Mouse (Mus musculus) limb, embryonic 13.5 days (tissue): Measurements from ENCODE around the gene Fzd2. TPM values are rescaled to one million over a fixed set of nuclear protein-coding genes. Genes with fewer than 3 reads are reported as not detected.

Source experiments
- ATAC-seq: fragments of 200-750 bp; cut with Nextera tagmentation; 2 replicates; pipeline ENCODE4 v1.8.0; 2017; ENCODE audit warnings: low read depth, moderate number of reproducible peaks, moderate TSS enrichment; ENCODE audit not compliant: low FRiP score
- H3K27ac ChIP-seq: fragments of 300-500 bp; sonication (generic); 2 replicates; pipeline ENCODE4 v1.5.1; 2015; ENCODE audit warnings: inconsistent platforms, mild to moderate bottlenecking, moderate library complexity
- H3K27me3 ChIP-seq: fragments of 300-500 bp; sonication (generic); 2 replicates; pipeline ENCODE4 v1.6.1; 2015; ENCODE audit warnings: mild to moderate bottlenecking, inconsistent platforms
- H3K36me3 ChIP-seq: fragments of 300-500 bp; sonication (generic); 2 replicates; pipeline ENCODE4 v1.6.1; 2015; ENCODE audit warnings: inconsistent platforms, mild to moderate bottlenecking, moderate library complexity
- H3K4me1 ChIP-seq: fragments of 300-500 bp; sonication (generic); 2 replicates; pipeline ENCODE4 v1.6.1; 2015; ENCODE audit warnings: inconsistent platforms
- H3K4me2 ChIP-seq: fragments of 300-500 bp; sonication (generic); replicated peaks from 2 replicates; pipeline ENCODE4 v1.6.1; 2015; ENCODE audit warnings: inconsistent platforms, mild to moderate bottlenecking, moderate library complexity
- H3K4me3 ChIP-seq: fragments of 300-500 bp; sonication (generic); 2 replicates; pipeline ENCODE4 v1.5.1; 2015; ENCODE audit warnings: moderate library complexity, mild to moderate bottlenecking, inconsistent platforms
- H3K9ac ChIP-seq: fragments of 300-500 bp; sonication (generic); 2 replicates; pipeline ENCODE4 v1.6.1; 2015; ENCODE audit warnings: mild to moderate bottlenecking, inconsistent platforms
- H3K9me3 ChIP-seq: fragments of 300-500 bp; sonication (generic); 2 replicates; pipeline ENCODE4 v1.6.1; 2016; ENCODE audit warnings: inconsistent platforms
- WGBS: fragments of 180-500 bp; shearing (Covaris S2); methylation state at CpG from one replicate; pipeline ENCODE4 v1.1.7; 2015; 5-methylcytosine and 5-hydroxymethylcytosine counted together
- polyA plus RNA-seq: library from polyadenylated mRNA; unstranded; fragments of >200 nt; fragmentation: Nextera tagmentation; extraction: Ambion mirVana; gene quantifications from 2 replicates; pipeline ENCODE4 v1.2.1, GENCODE M21; 2015

Gene Fzd2
- polyA plus RNA-seq, 1 experiment from 2014 or later, result 67.7 TPM

DNA sequence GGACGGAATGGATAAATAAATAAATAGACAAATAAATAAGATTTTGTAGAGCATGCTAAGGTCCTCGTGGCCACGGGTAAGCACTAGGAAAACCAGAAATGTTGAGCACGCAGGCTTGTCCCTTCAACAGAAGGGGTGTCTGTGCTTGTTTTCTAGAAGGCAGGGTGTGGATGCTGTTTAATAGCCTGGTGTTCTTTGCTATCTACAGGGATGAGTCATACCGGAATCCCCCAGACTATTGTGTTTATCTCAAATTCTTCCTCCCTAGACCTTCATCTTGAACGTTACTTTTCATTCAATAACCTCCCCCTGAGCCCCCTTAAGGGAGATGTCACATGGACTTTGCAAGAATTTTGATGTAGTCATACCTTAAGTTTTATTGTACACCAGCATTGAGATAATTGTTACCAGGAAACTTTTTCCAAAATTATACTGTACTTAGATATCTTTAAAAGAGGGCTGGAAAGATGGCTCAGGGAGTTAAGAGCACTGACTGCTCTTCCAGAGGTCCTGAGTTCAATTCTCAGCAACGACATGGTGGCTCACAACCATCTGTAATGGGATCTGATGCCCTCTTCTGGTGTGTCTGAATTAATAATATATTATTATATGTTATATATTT lies 35.3 kb upstream of the Fzd2 start:
- Histone ChIP-seq H3K4me2 (no peak overlapping the region), H3K4me3 (no peak overlapping the region), H3K27ac (no peak overlapping the region), H3K36me3 (no peaks in the 10 kb centered on the region), H3K9ac (no peak overlapping the region), H3K4me1 (peaks cover 5% of the 10 kb centered on the region; the same call in 1 of the 2 replicates), H3K9me3 (no peaks in the 10 kb centered on the region), H3K27me3 (no peaks in the 10 kb centered on the region)
- WGBS, result 75% methylated on average over 7 of the region's 7 CpGs
- no peak for ATAC-seq

GRCm38 (mm10) chr11:102572866-102573663 lies 31.1 kb upstream of the Fzd2 start:
- no peaks in the 10 kb centered on the region for H3K27me3 ChIP-seq
- H3K4me2 ChIP-seq, result peak overlapping the region; percentile 61
- H3K4me1 ChIP-seq, result peaks cover 11% of the 10 kb centered on the region; the same call in 1 of the 2 replicates
- no peaks in the 10 kb centered on the region for H3K9me3 ChIP-seq
- no peaks in the 10 kb centered on the region for H3K36me3 ChIP-seq
- peak overlapping the region; percentile 55 for H3K27ac ChIP-seq
- peak overlapping the region; percentile 57 for H3K9ac ChIP-seq
- H3K4me3 ChIP-seq, result peak overlapping the region; percentile 37
- 13% methylated on average over 18 of the region's 18 CpGs for WGBS
- peak; percentile 82 for ATAC-seq

GRCm38 (mm10) chr11:102575034-102575433 lies 29.2 kb upstream of the Fzd2 start:
- H3K9me3 ChIP-seq, result no peaks in the 10 kb centered on the region
- ATAC-seq, result no peak
- H3K27ac ChIP-seq, result no peak overlapping the region
- H3K9ac ChIP-seq, result no peak overlapping the region
- no peaks in the 10 kb centered on the region for H3K36me3 ChIP-seq
- WGBS, result 54% methylated on average over 1 of the region's 1 CpGs
- H3K27me3 ChIP-seq, result no peaks in the 10 kb centered on the region
- H3K4me3 ChIP-seq, result no peak overlapping the region
- no peak overlapping the region for H3K4me2 ChIP-seq
- H3K4me1 ChIP-seq, result peaks cover 29% of the 10 kb centered on the region

DNA sequence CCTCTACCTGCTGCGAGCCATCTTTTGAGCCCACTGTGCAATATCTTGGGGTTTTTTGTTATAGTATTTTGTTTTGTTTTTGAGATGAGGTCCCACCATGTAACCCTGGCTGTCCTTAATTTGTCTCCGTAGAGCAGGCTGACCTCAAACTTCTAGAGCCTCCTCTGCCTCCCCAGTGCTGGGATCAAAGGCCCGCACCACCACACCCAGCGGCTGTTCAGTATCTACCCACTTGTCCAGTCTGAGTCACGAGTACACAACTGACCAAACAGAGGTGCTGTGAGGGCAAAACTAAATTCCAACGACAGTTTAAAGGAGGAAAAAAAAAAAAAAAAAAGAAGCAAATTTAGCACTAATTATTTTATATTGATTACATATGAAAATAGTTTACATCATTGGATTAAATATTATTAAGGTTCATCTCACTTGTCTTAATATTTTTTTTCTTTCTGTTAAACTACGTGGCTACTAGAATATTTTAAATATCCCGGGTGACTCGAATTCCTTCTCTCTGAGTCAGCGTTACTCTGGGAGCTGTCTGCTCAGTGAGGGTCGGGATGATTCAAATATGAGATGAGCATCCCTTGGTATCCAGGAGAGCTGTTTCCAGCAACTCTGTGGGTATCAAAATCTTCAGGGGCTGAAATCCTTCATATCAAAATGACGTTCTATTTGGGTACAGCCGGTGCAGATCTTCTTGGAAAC lies 28.0 kb upstream of the Fzd2 start:
- Histone ChIP-seq H3K4me2 (no peak overlapping the region), H3K27ac (no peak overlapping the region), H3K9ac (no peak overlapping the region), H3K27me3 (no peaks in the 10 kb centered on the region), H3K36me3 (no peaks in the 10 kb centered on the region), H3K9me3 (no peaks in the 10 kb centered on the region), H3K4me3 (no peak overlapping the region), H3K4me1 (peaks cover 38% of the 10 kb centered on the region)
- ATAC-seq, result no peak
- WGBS, result 67% methylated on average over 13 of the region's 13 CpGs

DNA sequence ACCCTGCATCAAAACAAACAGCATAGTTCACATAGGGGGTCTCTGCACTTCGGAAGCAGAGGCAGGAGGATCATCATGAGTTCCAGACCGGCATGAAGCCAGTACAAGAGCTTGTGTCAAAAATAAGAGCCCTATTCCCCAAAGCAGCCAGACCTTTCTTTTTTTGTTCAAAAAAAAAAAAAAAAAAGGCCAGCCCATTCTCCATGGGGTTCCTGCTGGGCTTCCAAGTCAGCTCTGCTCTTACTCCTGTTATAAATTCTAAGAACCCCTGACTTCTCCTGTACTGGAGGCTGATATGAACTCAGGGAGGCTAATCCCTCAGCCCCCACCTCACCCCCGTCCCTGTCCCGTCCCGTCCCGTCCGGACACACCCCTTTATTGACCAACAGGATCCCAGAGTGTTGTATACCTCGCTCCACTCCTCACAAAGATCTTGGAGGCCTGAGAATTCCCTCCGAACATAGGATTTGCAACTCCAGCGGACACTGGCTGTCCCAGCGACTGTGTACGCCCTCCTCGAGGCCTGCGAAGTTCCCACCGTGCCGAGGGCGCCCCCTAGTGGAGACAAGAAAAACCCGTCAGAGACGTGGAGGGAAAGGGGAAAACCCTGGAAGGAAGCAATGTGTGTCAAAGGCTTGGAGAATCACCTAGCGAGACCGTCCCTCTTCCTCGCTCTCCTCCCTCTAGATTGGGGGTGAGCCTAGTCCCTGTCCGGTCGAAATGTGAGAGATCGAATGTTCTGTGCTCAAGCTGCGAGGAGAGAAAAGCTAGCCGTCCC lies 25.7 kb upstream of the Fzd2 start:
- ATAC-seq, result peak; percentile 31; the same call in 1 of the 2 replicates
- H3K4me1 ChIP-seq, result peaks cover 53% of the 10 kb centered on the region
- H3K4me3 ChIP-seq, result peak overlapping the region; percentile 41
- H3K9ac ChIP-seq, result peak overlapping the region; percentile 74
- WGBS, result 10% methylated on average over 27 of the region's 27 CpGs
- H3K9me3 ChIP-seq, result no peaks in the 10 kb centered on the region
- H3K27ac ChIP-seq, result peak overlapping the region; percentile 92
- H3K4me2 ChIP-seq, result peak overlapping the region; percentile 66
- no peaks in the 10 kb centered on the region for H3K27me3 ChIP-seq
- no peaks in the 10 kb centered on the region for H3K36me3 ChIP-seq

GRCm38 (mm10) chr11:102579165-102580033 lies 24.8 kb upstream of the Fzd2 start, which contains the start of gene Gm11627:
Gene Gm11627 (minus strand): TSS chr11:102579461.
- Histone ChIP-seq H3K27me3 (no peaks in the 10 kb centered on the region), H3K4me1 (peaks cover 52% of the 10 kb centered on the region), H3K4me2 (peak within 1 kb of the TSS; percentile 66), H3K4me3 (peak within 1 kb of the TSS; percentile 41), H3K27ac (peak within 1 kb of the TSS; percentile 92), H3K9me3 (no peaks in the 10 kb centered on the region), H3K36me3 (no peaks in the 10 kb centered on the region), H3K9ac (peak within 1 kb of the TSS; percentile 74)
- 6% methylated on average over 23 of the region's 23 CpGs for WGBS
- ATAC-seq, result peak; percentile 58; the same call in 1 of the 2 replicates

DNA sequence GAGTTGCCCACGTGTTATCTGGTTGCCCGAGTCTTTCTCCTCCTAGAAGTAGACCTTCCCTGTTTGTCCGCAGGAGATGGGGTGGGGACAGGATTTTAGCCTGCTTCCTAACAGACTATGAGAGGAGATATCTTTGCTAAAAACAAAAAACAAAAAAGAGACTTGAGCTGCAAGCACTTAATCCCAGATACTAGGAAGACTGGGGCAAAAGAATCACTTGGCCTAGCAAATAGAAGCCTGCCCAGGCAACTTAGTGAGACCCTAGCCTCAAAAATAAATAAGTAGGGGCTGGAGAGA lies 24.2 kb upstream of the Fzd2 start:
- peak overlapping the region; percentile 66 for H3K4me2 ChIP-seq
- H3K27ac ChIP-seq, result peak overlapping the region; percentile 92
- ATAC-seq, result no peak
- H3K36me3 ChIP-seq, result no peaks in the 10 kb centered on the region
- no peaks in the 10 kb centered on the region for H3K27me3 ChIP-seq
- peak overlapping the region; percentile 41 for H3K4me3 ChIP-seq
- H3K9ac ChIP-seq, result peak overlapping the region; percentile 74
- 62% methylated on average over 3 of the region's 3 CpGs for WGBS
- peaks cover 52% of the 10 kb centered on the region for H3K4me1 ChIP-seq
- H3K9me3 ChIP-seq, result no peaks in the 10 kb centered on the region

GRCm38 (mm10) chr11:102581281-102582015 lies 22.7 kb upstream of the Fzd2 start:
- H3K4me3 ChIP-seq, result no peak overlapping the region
- H3K4me2 ChIP-seq, result peak overlapping the region; percentile 35; the same call in 1 of the 2 replicates
- H3K27ac ChIP-seq, result peak overlapping the region; percentile 86
- WGBS, result 30% methylated on average over 11 of the region's 11 CpGs
- no peak overlapping the region; the same call in 1 of the 2 replicates for H3K9ac ChIP-seq
- H3K36me3 ChIP-seq, result no peaks in the 10 kb centered on the region
- ATAC-seq, result no peak
- H3K4me1 ChIP-seq, result peaks cover 52% of the 10 kb centered on the region
- H3K27me3 ChIP-seq, result no peaks in the 10 kb centered on the region
- peaks cover 2% of the 10 kb centered on the region for H3K9me3 ChIP-seq

DNA sequence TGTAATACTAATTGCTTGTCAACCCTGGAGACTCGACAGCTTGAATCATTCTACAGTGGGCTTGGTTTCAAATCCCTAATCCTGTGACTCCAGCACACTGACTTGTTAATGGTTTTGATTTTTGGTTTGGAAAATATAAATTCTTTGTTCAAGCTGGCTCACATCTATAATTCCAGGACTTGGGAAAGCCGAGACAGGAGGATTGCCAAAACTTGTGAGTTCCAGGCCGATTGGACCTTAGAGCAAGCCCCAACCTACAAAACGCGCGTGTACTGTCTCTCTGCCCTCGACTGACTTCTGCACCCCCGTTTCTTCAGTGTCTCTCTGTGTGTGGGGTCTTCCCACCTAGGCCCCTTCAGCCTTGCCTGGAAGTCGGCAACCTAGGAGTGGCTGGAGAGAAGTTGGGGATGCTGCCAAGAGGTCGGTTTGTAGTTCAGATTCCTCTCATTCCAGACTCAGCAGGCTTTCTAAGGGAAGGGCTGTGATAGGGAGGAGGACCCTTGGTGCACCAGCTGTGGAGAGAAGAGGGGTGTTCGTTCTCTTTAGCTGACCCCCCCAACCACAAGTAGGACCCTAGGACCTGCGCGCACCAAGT lies 22.1 kb upstream of the Fzd2 start:
- Histone ChIP-seq H3K36me3 (no peaks in the 10 kb centered on the region), H3K4me3 (no peak overlapping the region), H3K4me1 (peaks cover 52% of the 10 kb centered on the region), H3K9ac (peak overlapping the region; percentile 5), H3K4me2 (peak overlapping the region; percentile 35), H3K9me3 (peaks cover 6% of the 10 kb centered on the region), H3K27ac (peak overlapping the region; percentile 86), H3K27me3 (no peaks in the 10 kb centered on the region)
- ATAC-seq, result peak; percentile 37
- WGBS, result 15% methylated on average over 13 of the region's 13 CpGs

- peak overlapping the region; percentile 35 for H3K4me2 ChIP-seq
- no peaks in the 10 kb centered on the region for H3K36me3 ChIP-seq
- peaks cover 6% of the 10 kb centered on the region for H3K9me3 ChIP-seq
- peaks cover 49% of the 10 kb centered on the region for H3K4me1 ChIP-seq
- WGBS, result 19% methylated on average over 5 of the region's 5 CpGs
- H3K4me3 ChIP-seq, result no peak overlapping the region
- peak overlapping the region; percentile 86 for H3K27ac ChIP-seq
- H3K27me3 ChIP-seq, result no peaks in the 10 kb centered on the region
- no peak for ATAC-seq
- peak overlapping the region; percentile 5; the same call in 1 of the 2 replicates for H3K9ac ChIP-seq
Observed at GRCm38 (mm10) chr11:102582736-102583135, 21.5 kb upstream of the Fzd2 start.
